Mouse (Mus musculus): ENCODE results near the gene Pmf1. TPM values are rescaled to one million over a fixed set of nuclear protein-coding genes. Genes with fewer than 3 reads are reported as not detected.
"Not testable (repeated sequence)": the region's sequence is repeated elsewhere in the genome, so short reads cannot be mapped to it uniquely, and the experiment has no call there.

Pmf1 gene
- polyA plus RNA-seq, 1 experiment from 2014 or later: 132 TPM

GRCm38 (mm10) chr3:88440500-88441381 is 30.6 kb upstream of the Pmf1 start:
- no peak overlapping the region; the same call in 1 of the 2 replicates for H3K4me2 ChIP-seq
- H3K27me3 ChIP-seq (ENCODE audit: control insufficient read depth, insufficient read depth, low read length): no peaks in the 10 kb centered on the region
- H3K9ac ChIP-seq (ENCODE audit: low read length): no peak overlapping the region
- H3K9me3 ChIP-seq (ENCODE audit: control insufficient read depth, low read length): no peaks in the 10 kb centered on the region
- no peaks in the 10 kb centered on the region for H3K36me3 ChIP-seq (ENCODE audit: control insufficient read depth, insufficient read depth, low read length)
- ATAC-seq (ENCODE audit: low FRiP score) (peak; percentile 36; the same call in 1 of the 2 replicates), DNase-seq (ENCODE audit: low spot score, missing footprints) (peak; percentile 87)
- no peak overlapping the region for H3K27ac ChIP-seq (ENCODE audit: low read depth, low read length)
- 25% methylated on average over 27 of the region's 27 CpGs for WGBS
- peaks cover 8% of the 10 kb centered on the region; the same call in 1 of the 2 replicates for H3K4me1 ChIP-seq (ENCODE audit: control insufficient read depth, insufficient read depth, low read length)
- H3K4me3 ChIP-seq (ENCODE audit: low read depth, low read length): no peak overlapping the region

DNA sequence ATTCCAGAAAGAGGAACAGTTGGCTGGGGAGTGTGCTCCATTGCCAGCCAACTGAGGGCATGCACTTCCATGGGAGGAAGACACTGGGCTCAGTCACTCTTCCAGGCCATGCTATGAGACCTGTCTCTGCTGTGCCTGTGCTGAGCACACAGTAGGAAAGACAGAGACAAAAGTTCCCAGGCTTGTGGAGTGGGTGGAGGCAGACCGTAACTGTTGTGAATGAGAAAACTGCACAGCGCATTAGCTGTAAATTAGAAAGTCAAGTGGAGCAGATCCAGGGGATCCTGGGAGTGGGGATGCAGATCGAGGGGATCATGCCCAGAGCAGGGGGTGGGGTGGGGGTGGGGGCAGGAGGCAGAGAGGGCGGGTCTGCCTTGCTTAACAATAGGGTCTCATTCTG is 29.5 kb upstream of the Pmf1 start:
- ATAC-seq (ENCODE audit: low FRiP score) (no peak), DNase-seq (ENCODE audit: low spot score, missing footprints) (peak; percentile 57)
- H3K9ac ChIP-seq (ENCODE audit: low read length): no peak overlapping the region
- H3K9me3 ChIP-seq (ENCODE audit: control insufficient read depth, low read length): no peaks in the 10 kb centered on the region
- no peak overlapping the region for H3K4me3 ChIP-seq (ENCODE audit: low read depth, low read length)
- WGBS: 56% methylated on average over 4 of the region's 4 CpGs
- H3K27ac ChIP-seq (ENCODE audit: low read depth, low read length): no peak overlapping the region
- H3K27me3 ChIP-seq (ENCODE audit: control insufficient read depth, insufficient read depth, low read length): no peaks in the 10 kb centered on the region
- no peak overlapping the region for H3K4me2 ChIP-seq
- no peaks in the 10 kb centered on the region for H3K36me3 ChIP-seq (ENCODE audit: control insufficient read depth, insufficient read depth, low read length)
- H3K4me1 ChIP-seq (ENCODE audit: control insufficient read depth, insufficient read depth, low read length): peaks cover 8% of the 10 kb centered on the region; the same call in 1 of the 2 replicates

GRCm38 (mm10) chr3:88437454-88437853 is 27.3 kb upstream of the Pmf1 start:
- 81% methylated on average over 10 of the region's 10 CpGs for WGBS
- no peak overlapping the region for H3K27ac ChIP-seq (ENCODE audit: low read depth, low read length)
- no peak for ATAC-seq (ENCODE audit: low FRiP score)

GRCm38 (mm10) chr3:88436395-88437201 is 26.5 kb upstream of the Pmf1 start:
- H3K9ac ChIP-seq (ENCODE audit: low read length): peak overlapping the region; percentile 46
- ATAC-seq (ENCODE audit: low FRiP score): peak; percentile 88
- peak overlapping the region; percentile 42 for H3K4me2 ChIP-seq
- H3K36me3 ChIP-seq (ENCODE audit: control insufficient read depth, insufficient read depth, low read length): no peaks in the 10 kb centered on the region
- H3K4me1 ChIP-seq (ENCODE audit: control insufficient read depth, insufficient read depth, low read length): peaks cover 8% of the 10 kb centered on the region; the same call in 1 of the 2 replicates
- H3K4me3 ChIP-seq (ENCODE audit: low read depth, low read length): peak overlapping the region; percentile 17
- H3K9me3 ChIP-seq (ENCODE audit: control insufficient read depth, low read length): no peaks in the 10 kb centered on the region
- WGBS: 11% methylated on average over 29 of the region's 29 CpGs
- DNase-seq (ENCODE audit: low spot score, missing footprints): peak; percentile 97
- H3K27ac ChIP-seq (ENCODE audit: low read depth, low read length): no peak overlapping the region
- no peaks in the 10 kb centered on the region for H3K27me3 ChIP-seq (ENCODE audit: control insufficient read depth, insufficient read depth, low read length)

More at GRCm38 (mm10) chr3:88437454-88437853, 27.3 kb upstream of the Pmf1 start:
- no peaks in the 10 kb centered on the region for H3K27me3 ChIP-seq (ENCODE audit: control insufficient read depth, insufficient read depth, low read length)
- no peak for DNase-seq (ENCODE audit: low spot score, missing footprints)
- no peak overlapping the region for H3K4me3 ChIP-seq (ENCODE audit: low read depth, low read length)
- H3K4me1 ChIP-seq (ENCODE audit: control insufficient read depth, insufficient read depth, low read length): peaks cover 8% of the 10 kb centered on the region; the same call in 1 of the 2 replicates
- H3K4me2 ChIP-seq: peak overlapping the region; percentile 42; the same call in 1 of the 2 replicates
- H3K9ac ChIP-seq (ENCODE audit: low read length): no peak overlapping the region
- no peaks in the 10 kb centered on the region for H3K9me3 ChIP-seq (ENCODE audit: control insufficient read depth, low read length)
- no peaks in the 10 kb centered on the region for H3K36me3 ChIP-seq (ENCODE audit: control insufficient read depth, insufficient read depth, low read length)

- Histone ChIP-seq H3K4me2 (no peak overlapping the region), H3K4me3 (ENCODE audit: low read depth, low read length) (no peak overlapping the region), H3K4me1 (ENCODE audit: control insufficient read depth, insufficient read depth, low read length) (peaks cover 3% of the 10 kb centered on the region; the same call in 1 of the 2 replicates), H3K27ac (ENCODE audit: low read depth, low read length) (no peak overlapping the region), H3K36me3 (ENCODE audit: control insufficient read depth, insufficient read depth, low read length) (no peaks in the 10 kb centered on the region), H3K9ac (ENCODE audit: low read length) (no peak overlapping the region), H3K27me3 (ENCODE audit: control insufficient read depth, insufficient read depth, low read length) (no peaks in the 10 kb centered on the region), H3K9me3 (ENCODE audit: control insufficient read depth, low read length) (no peaks in the 10 kb centered on the region)
- DNase-seq (ENCODE audit: low spot score, missing footprints) (no peak), ATAC-seq (ENCODE audit: low FRiP score) (no peak)
- WGBS: 67% methylated on average over 10 of the region's 10 CpGs
Measured at GRCm38 (mm10) chr3:88435515-88435914, 25.4 kb upstream of the Pmf1 start.

- not testable (repeated sequence) for H3K9me3 ChIP-seq (ENCODE audit: control insufficient read depth, low read length); H3K36me3 ChIP-seq (ENCODE audit: control insufficient read depth, insufficient read depth, low read length); ATAC-seq (ENCODE audit: low FRiP score); DNase-seq (ENCODE audit: low spot score, missing footprints); H3K4me2 ChIP-seq; H3K4me3 ChIP-seq (ENCODE audit: low read depth, low read length); H3K27ac ChIP-seq (ENCODE audit: low read depth, low read length); H3K4me1 ChIP-seq (ENCODE audit: control insufficient read depth, insufficient read depth, low read length); H3K27me3 ChIP-seq (ENCODE audit: control insufficient read depth, insufficient read depth, low read length); H3K9ac ChIP-seq (ENCODE audit: low read length)
- 70% methylated on average over 8 of the region's 8 CpGs for WGBS
Measured at GRCm38 (mm10) chr3:88428639-88429038, 18.5 kb upstream of the Pmf1 start.

GRCm38 (mm10) chr3:88427342-88427905 is 17.3 kb upstream of the Pmf1 start:
- DNase-seq (ENCODE audit: low spot score, missing footprints) (no peak), ATAC-seq (ENCODE audit: low FRiP score) (no peak)
- Histone ChIP-seq H3K9me3 (ENCODE audit: control insufficient read depth, low read length) (no peaks in the 10 kb centered on the region), H3K27ac (ENCODE audit: low read depth, low read length) (no peak overlapping the region), H3K27me3 (ENCODE audit: control insufficient read depth, insufficient read depth, low read length) (no peaks in the 10 kb centered on the region), H3K9ac (ENCODE audit: low read length) (no peak overlapping the region), H3K4me1 (ENCODE audit: control insufficient read depth, insufficient read depth, low read length) (peaks cover 9% of the 10 kb centered on the region), H3K4me3 (ENCODE audit: low read depth, low read length) (no peak overlapping the region), H3K36me3 (ENCODE audit: control insufficient read depth, insufficient read depth, low read length) (no peaks in the 10 kb centered on the region), H3K4me2 (no peak overlapping the region)
- WGBS: 79% methylated on average over 4 of the region's 4 CpGs

- WGBS: 86% methylated on average over 10 of the region's 10 CpGs
- H3K36me3 ChIP-seq (ENCODE audit: control insufficient read depth, insufficient read depth, low read length): peaks cover under 1% of the 10 kb centered on the region; the same call in 1 of the 2 replicates
- H3K9me3 ChIP-seq (ENCODE audit: control insufficient read depth, low read length): no peaks in the 10 kb centered on the region
- H3K9ac ChIP-seq (ENCODE audit: low read length): no peak overlapping the region
- no peak overlapping the region for H3K4me3 ChIP-seq (ENCODE audit: low read depth, low read length)
- H3K4me1 ChIP-seq (ENCODE audit: control insufficient read depth, insufficient read depth, low read length): peaks cover 13% of the 10 kb centered on the region
- ATAC-seq (ENCODE audit: low FRiP score) (no peak), DNase-seq (ENCODE audit: low spot score, missing footprints) (no peak)
- H3K27me3 ChIP-seq (ENCODE audit: control insufficient read depth, insufficient read depth, low read length): no peaks in the 10 kb centered on the region
- H3K27ac ChIP-seq (ENCODE audit: low read depth, low read length): no peak overlapping the region
- peak overlapping the region; percentile 23; the same call in 1 of the 2 replicates for H3K4me2 ChIP-seq
Measured at GRCm38 (mm10) chr3:88425708-88426420, 15.7 kb upstream of the Pmf1 start.
